Mouse (Mus musculus) cerebellum, postnatal 14 days (tissue): ENCODE measurements around the gene Ccnq.

ENCODE experiments used
- DNase-seq, 2 experiments: peaks; one replicate each; pipeline ENCODE4 v3.0.0; 2021; ENCODE audit warnings: mixed read lengths in 2 of 2

Ccnq gene

GRCm38 (mm10) chr11:78750885-78751842 lies at the start of gene Ccnq:
Ccnq (minus strand) TSS chr11:78751729.
- peak; percentile 68 to 69 for DNase-seq

- DNase-seq = no peak
These were observed 49.6 kb upstream of the Ccnq start for GRCm38 (mm10) chr11:78801094-78801493.

GRCm38 (mm10) chr11:78796072-78796729 lies 44.7 kb upstream of the Ccnq start:
- no peak for DNase-seq

- no peak for DNase-seq
These were observed 41.6 kb upstream of the Ccnq start for GRCm38 (mm10) chr11:78793116-78793515.

GRCm38 (mm10) chr11:78792465-78792864 lies 40.9 kb upstream of the Ccnq start:
- no peak for DNase-seq

- no peak for DNase-seq
These were observed 40.5 kb upstream of the Ccnq start for GRCm38 (mm10) chr11:78792055-78792454.

GRCm38 (mm10) chr11:78791582-78791981 lies 40.1 kb upstream of the Ccnq start:
- peak; percentile 70 to 77 for DNase-seq

- no peak for DNase-seq
These were observed 38.0 kb upstream of the Ccnq start for GRCm38 (mm10) chr11:78789370-78790060.

GRCm38 (mm10) chr11:78786013-78786431 lies 34.5 kb upstream of the Ccnq start:
- no peak for DNase-seq

- no peak for DNase-seq
These were observed 31.3 kb upstream of the Ccnq start for GRCm38 (mm10) chr11:78782791-78783347.

GRCm38 (mm10) chr11:78782326-78782725 lies 30.8 kb upstream of the Ccnq start:
- DNase-seq = no peak

GRCm38 (mm10) chr11:78780571-78780970 lies 29.0 kb upstream of the Ccnq start:
- no peak for DNase-seq

GRCm38 (mm10) chr11:78780002-78780401 lies 28.5 kb upstream of the Ccnq start:
- no peak for DNase-seq

GRCm38 (mm10) chr11:78777851-78778680 lies 26.5 kb upstream of the Ccnq start:
- no peak for DNase-seq

- DNase-seq = no peak
These were observed 20.3 kb upstream of the Ccnq start for GRCm38 (mm10) chr11:78771751-78772283.

- no peak for DNase-seq
These were observed 18.9 kb upstream of the Ccnq start for GRCm38 (mm10) chr11:78770436-78770835.

GRCm38 (mm10) chr11:78768778-78769177 lies 17.2 kb upstream of the Ccnq start:
- DNase-seq = no peak

GRCm38 (mm10) chr11:78766069-78766830 lies 14.7 kb upstream of the Ccnq start:
- DNase-seq = no peak

GRCm38 (mm10) chr11:78764820-78765219 lies 13.3 kb upstream of the Ccnq start:
- DNase-seq = no peak

GRCm38 (mm10) chr11:78764304-78764703 lies 12.8 kb upstream of the Ccnq start:
- no peak for DNase-seq

GRCm38 (mm10) chr11:78762201-78762600 lies 10.7 kb upstream of the Ccnq start:
- peak; percentile 23 to 55 for DNase-seq
